Mouse (Mus musculus) retina, adult 2 months (tissue): ENCODE measurements at regions not wholly inside any gene's neighbourhood (a gene's known extent, or its start where the extent isn't known, plus 50 kb on each side); places are given as distances from the start of the nearest gene placed in this dataset.

ENCODE experiments used
- DNase-seq: peaks from one replicate; pipeline ENCODE4 v3.0.0-alpha.2; 2012; ENCODE audit warnings: low read depth, low spot score

- DNase-seq, result no peak
These were observed 224.3 kb downstream of the Usp25 start for GRCm38 (mm10) chr16:77237631-77238357.

- no peak for DNase-seq
These were observed 223.7 kb downstream of the Usp25 start for GRCm38 (mm10) chr16:77237272-77237603.

- DNase-seq, result no peak
These were observed 223.2 kb downstream of the Usp25 start for GRCm38 (mm10) chr16:77236509-77237271.

- no peak for DNase-seq
These were observed 222.5 kb downstream of the Usp25 start for GRCm38 (mm10) chr16:77236021-77236420.

- DNase-seq, result no peak
These were observed 221.9 kb downstream of the Usp25 start for GRCm38 (mm10) chr16:77235449-77235848.
